Mouse (Mus musculus): Measurements from ENCODE around the gene Prpf19. TPM values are rescaled to one million over a fixed set of nuclear protein-coding genes. Genes with fewer than 3 reads are reported as not detected.
A peak's percentile ranks its signal among the peaks of the same experiment; 100 is the strongest.

Gene Prpf19
- polyA plus RNA-seq, 1 experiment from 2014 or later: 43.3 TPM

DNA sequence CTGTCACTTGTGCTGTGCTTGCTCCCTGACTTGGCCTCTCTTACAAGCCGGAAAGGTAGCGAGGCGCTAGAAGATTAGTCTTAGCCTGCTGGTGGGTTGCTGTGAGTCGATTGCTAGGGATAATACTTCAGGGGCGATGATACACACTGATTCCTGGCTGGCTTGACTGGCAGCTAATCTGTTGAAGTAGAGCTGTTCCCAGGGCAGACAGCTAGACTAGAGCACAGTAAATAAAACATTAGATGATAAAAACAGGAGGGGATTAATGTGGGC lies 10.6 kb downstream of the Prpf19 start:
- Histone ChIP-seq H3K9me3 (ENCODE audit: control insufficient read depth, low read length) (no peaks in the 10 kb centered on the region), H3K9ac (replicated peaks; ENCODE audit: low read depth, low read length) (no peak overlapping the region)

DNA sequence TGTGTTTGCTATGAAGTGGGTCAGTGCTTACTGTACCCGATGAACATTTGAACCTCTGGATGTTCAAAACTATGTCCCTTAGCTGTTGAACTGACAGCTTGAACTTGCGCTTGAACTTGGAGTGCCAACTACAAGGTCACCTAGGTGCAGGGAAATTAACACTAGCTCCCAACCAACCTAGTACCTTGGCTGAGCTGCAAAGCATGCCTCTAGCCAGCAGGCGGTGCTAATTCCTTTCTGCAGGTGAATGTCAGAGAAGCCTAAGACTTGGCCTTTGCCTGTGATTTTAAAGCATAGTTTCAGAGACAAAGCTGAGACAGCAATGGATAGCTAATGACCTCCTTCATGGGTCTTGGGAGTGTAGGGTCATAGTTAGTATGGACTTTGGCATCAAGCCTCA lies 12.9 kb downstream of the Prpf19 start:
- no peak overlapping the region for H3K9ac ChIP-seq (replicated peaks; ENCODE audit: low read depth, low read length)
- 64% methylated on average over 3 of the region's 3 CpGs for WGBS
- H3K9me3 ChIP-seq (ENCODE audit: control insufficient read depth, low read length): no peaks in the 10 kb centered on the region
- H3K4me2 ChIP-seq (ENCODE audit: low read length): no peak overlapping the region
- no peaks in the 10 kb centered on the region for H3K4me1 ChIP-seq (replicated peaks; ENCODE audit: control insufficient read depth, insufficient read depth, low read length)
- no peak overlapping the region for H3K4me3 ChIP-seq (replicated peaks; ENCODE audit: low read length)
- H3K36me3 ChIP-seq (ENCODE audit: control insufficient read depth, insufficient read depth): peaks cover 25% of the 10 kb centered on the region
- no peaks in the 10 kb centered on the region for H3K27me3 ChIP-seq (replicated peaks; ENCODE audit: control insufficient read depth, insufficient read depth, low read length)
- H3K27ac ChIP-seq (ENCODE audit: low read length): no peak overlapping the region
- peak; percentile 30 for ATAC-seq

More for the DNA sequence above, 10.6 kb downstream of the Prpf19 start:
- Histone ChIP-seq H3K27me3 (replicated peaks; ENCODE audit: control insufficient read depth, insufficient read depth, low read length) (no peaks in the 10 kb centered on the region), H3K4me2 (ENCODE audit: low read length) (no peak overlapping the region), H3K36me3 (ENCODE audit: control insufficient read depth, insufficient read depth) (peaks cover 41% of the 10 kb centered on the region), H3K4me3 (replicated peaks; ENCODE audit: low read length) (no peak overlapping the region), H3K4me1 (replicated peaks; ENCODE audit: control insufficient read depth, insufficient read depth, low read length) (no peaks in the 10 kb centered on the region), H3K27ac (ENCODE audit: low read length) (no peak overlapping the region)
- no peak for ATAC-seq
- 90% methylated on average over 5 of the region's 5 CpGs for WGBS

DNA sequence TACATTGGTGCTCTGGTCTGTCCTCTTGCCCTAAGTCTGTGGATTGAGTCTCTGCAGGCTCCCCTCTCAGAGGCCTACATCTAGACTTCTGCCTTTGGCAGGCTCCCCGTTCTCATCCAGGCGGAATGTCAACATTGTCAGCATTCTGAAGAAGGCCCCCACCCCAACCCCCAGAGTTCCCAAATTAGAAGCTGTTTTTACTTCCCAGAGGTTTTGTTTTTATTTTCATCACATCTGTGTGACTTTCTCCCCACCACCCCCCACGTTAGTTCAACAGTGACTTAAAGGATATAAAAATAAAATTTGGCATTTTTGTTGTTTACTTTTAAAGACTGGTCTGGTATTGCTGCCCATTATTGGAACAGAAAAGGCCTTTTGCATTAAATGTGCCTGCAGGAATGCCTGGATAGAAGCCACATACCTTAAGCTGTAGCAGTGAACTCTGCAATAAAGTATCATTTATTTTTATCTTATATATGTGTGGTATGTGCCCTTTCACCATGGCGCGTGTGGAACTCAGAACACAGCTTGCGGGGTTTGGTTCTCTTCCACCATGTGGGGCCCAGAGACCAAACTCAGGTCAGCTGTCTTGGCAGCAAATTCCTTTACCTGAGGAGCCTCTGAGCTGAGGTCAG lies 14.2 kb downstream of the Prpf19 start:
- no peaks in the 10 kb centered on the region for H3K27me3 ChIP-seq (replicated peaks; ENCODE audit: control insufficient read depth, insufficient read depth, low read length)
- WGBS: 89% methylated on average over 6 of the region's 6 CpGs
- H3K9me3 ChIP-seq (ENCODE audit: control insufficient read depth, low read length): no peaks in the 10 kb centered on the region
- H3K4me3 ChIP-seq (replicated peaks; ENCODE audit: low read length): no peak overlapping the region
- no peak overlapping the region for H3K9ac ChIP-seq (replicated peaks; ENCODE audit: low read depth, low read length)
- H3K27ac ChIP-seq (ENCODE audit: low read length): no peak overlapping the region
- ATAC-seq: no peak
- H3K4me1 ChIP-seq (replicated peaks; ENCODE audit: control insufficient read depth, insufficient read depth, low read length): no peaks in the 10 kb centered on the region
- no peak overlapping the region for H3K4me2 ChIP-seq (ENCODE audit: low read length)
- H3K36me3 ChIP-seq (ENCODE audit: control insufficient read depth, insufficient read depth): peaks cover 14% of the 10 kb centered on the region

DNA sequence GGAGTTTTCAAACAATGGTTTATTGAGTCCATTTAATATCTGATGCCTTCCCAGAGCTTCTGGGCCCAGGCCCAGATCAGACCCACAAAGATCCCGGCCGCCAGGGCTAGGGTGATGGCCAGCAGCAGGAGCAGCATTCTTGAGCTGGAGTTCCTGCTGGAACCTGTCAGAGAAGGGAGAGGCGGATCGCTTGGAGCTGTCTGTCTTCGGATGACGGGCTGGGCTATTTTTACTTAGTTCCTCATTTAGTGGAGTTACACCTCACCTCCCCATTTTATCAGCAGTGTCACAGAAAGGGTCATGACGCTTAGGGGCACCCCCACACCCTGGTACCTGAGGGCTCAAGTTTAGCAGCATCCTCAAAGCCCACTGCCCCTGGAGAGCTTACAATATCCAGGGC lies 19.3 kb downstream of the Prpf19 start:
- Histone ChIP-seq H3K9me3 (ENCODE audit: control insufficient read depth, low read length) (no peaks in the 10 kb centered on the region), H3K9ac (replicated peaks; ENCODE audit: low read depth, low read length) (no peak overlapping the region), H3K27ac (ENCODE audit: low read length) (no peak overlapping the region), H3K36me3 (ENCODE audit: control insufficient read depth, insufficient read depth) (no peaks in the 10 kb centered on the region), H3K27me3 (replicated peaks; ENCODE audit: control insufficient read depth, insufficient read depth, low read length) (no peaks in the 10 kb centered on the region), H3K4me2 (ENCODE audit: low read length) (no peak overlapping the region), H3K4me3 (replicated peaks; ENCODE audit: low read length) (no peak overlapping the region), H3K4me1 (replicated peaks; ENCODE audit: control insufficient read depth, insufficient read depth, low read length) (no peaks in the 10 kb centered on the region)
- no peak for ATAC-seq
- WGBS: 78% methylated on average over 7 of the region's 7 CpGs

DNA sequence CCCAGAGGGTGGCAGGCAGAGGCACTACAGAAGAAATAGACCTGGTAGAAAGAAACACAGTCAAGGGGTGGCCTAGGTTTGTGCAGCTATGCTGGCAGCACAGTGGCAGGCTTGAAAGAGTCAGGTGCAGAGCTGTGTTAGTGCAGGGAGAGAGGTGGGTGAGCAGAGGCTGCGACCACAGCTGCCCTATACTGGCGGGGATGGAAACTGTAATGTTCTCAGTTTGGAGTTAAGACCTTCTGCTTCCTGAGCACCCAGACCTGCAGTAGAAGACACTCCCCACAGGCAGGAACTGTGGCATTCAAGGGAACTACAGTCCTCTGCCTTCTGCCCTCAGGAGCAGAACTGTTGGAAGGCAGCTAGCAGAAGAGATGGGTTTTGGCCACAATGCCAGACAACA lies 19.8 kb downstream of the Prpf19 start:
- no peak overlapping the region for H3K27ac ChIP-seq (ENCODE audit: low read length)
- H3K9ac ChIP-seq (replicated peaks; ENCODE audit: low read depth, low read length): no peak overlapping the region
- H3K9me3 ChIP-seq (ENCODE audit: control insufficient read depth, low read length): no peaks in the 10 kb centered on the region
- no peaks in the 10 kb centered on the region for H3K27me3 ChIP-seq (replicated peaks; ENCODE audit: control insufficient read depth, insufficient read depth, low read length)
- H3K4me2 ChIP-seq (ENCODE audit: low read length): no peak overlapping the region
- H3K4me1 ChIP-seq (replicated peaks; ENCODE audit: control insufficient read depth, insufficient read depth, low read length): no peaks in the 10 kb centered on the region
- H3K36me3 ChIP-seq (ENCODE audit: control insufficient read depth, insufficient read depth): no peaks in the 10 kb centered on the region
- no peak overlapping the region for H3K4me3 ChIP-seq (replicated peaks; ENCODE audit: low read length)
- ATAC-seq: no peak
- WGBS: 77% methylated on average over 2 of the region's 2 CpGs

DNA sequence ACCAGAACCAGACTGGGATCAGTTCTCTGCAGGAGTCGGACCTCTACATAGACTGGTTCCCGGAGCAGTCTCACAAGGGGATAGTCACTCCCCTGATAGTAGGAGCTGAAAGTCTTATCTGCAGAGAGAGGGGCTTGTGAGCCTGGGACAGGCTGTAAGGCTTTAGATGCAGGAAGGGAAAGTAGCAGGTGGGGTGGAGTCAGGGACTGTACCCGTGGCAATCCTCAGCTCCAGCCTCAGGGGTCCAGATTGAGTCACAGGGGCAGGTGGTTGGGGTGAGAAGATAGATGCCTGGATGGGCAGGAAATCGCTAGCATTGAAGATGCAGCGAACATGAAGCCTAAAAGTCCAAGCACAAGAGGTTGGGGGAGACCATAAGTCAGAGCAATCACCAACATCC lies 21.5 kb downstream of the Prpf19 start:
- Histone ChIP-seq H3K4me1 (replicated peaks; ENCODE audit: control insufficient read depth, insufficient read depth, low read length) (no peaks in the 10 kb centered on the region), H3K27ac (ENCODE audit: low read length) (no peak overlapping the region), H3K9ac (replicated peaks; ENCODE audit: low read depth, low read length) (no peak overlapping the region), H3K36me3 (ENCODE audit: control insufficient read depth, insufficient read depth) (no peaks in the 10 kb centered on the region), H3K27me3 (replicated peaks; ENCODE audit: control insufficient read depth, insufficient read depth, low read length) (no peaks in the 10 kb centered on the region), H3K4me3 (replicated peaks; ENCODE audit: low read length) (no peak overlapping the region), H3K9me3 (ENCODE audit: control insufficient read depth, low read length) (no peaks in the 10 kb centered on the region), H3K4me2 (ENCODE audit: low read length) (no peak overlapping the region)
- WGBS: 65% methylated on average over 5 of the region's 5 CpGs
- ATAC-seq: no peak

DNA sequence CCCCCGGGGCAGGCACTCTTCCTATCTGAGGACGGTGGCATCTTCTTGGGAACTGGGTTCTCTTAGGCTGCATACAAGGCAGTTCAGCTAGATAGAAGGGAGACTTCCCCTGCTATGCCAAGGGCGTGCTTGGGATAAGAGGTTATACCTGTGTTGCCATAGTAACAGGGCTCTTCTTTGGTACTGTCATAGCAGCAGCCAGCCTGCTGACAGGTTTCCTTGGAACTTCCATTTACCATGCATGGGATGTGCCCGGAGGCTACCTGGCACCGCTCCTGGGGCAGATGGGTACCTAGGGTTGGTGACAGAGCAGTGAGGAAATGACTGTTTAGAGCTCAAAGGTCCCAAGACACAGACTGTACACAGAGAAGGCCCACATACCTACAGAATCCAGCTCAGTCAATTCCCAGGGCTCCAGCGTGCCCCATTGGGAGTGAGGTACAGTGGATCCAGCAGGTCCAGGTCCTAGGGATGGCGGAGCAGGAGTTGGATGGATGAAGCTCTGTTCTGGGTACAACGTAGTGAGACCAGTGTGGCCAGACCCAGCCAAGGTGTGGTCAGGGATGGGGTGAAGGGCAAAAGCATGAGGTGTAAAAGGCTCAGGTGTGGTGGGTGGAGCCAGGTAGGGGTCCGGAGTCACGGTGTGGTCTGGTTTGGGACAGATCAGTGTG lies 23.4 kb downstream of the Prpf19 start:
- 90% methylated on average over 10 of the region's 10 CpGs for WGBS
- no peaks in the 10 kb centered on the region for H3K27me3 ChIP-seq (replicated peaks; ENCODE audit: control insufficient read depth, insufficient read depth, low read length)
- H3K4me2 ChIP-seq (ENCODE audit: low read length): no peak overlapping the region

DNA sequence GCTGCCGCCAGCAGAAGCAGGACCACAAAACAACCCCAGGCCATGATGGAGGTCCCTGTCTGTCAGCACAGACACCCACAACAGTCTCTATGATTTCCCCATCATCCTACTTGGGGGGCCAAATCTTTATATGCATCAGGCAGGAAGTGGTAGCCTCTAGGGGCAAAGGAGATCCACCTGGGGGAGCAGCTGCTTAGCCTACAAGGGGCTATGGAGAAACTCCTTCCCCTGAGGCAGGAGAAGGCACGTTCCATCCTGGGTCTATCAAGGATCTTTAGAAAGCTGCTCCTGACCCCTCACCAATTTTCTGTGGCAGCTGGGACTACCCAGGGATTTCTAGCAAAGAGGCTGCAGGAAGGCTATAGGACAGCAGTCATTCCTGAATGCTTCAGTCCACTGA lies 25.5 kb downstream of the Prpf19 start, which contains the start of gene Zp1:
TSS of gene Zp1 (minus strand) at position 101 of the 400 bp plus-strand sequence.
- no peak for ATAC-seq
- 76% methylated on average over 2 of the region's 2 CpGs for WGBS
- no peaks in the 10 kb centered on the region for H3K9me3 ChIP-seq (ENCODE audit: control insufficient read depth, low read length)
- no peaks in the 10 kb centered on the region for H3K36me3 ChIP-seq (ENCODE audit: control insufficient read depth, insufficient read depth)
- H3K4me2 ChIP-seq (ENCODE audit: low read length): no peak within 1 kb of the TSS
- no peaks in the 10 kb centered on the region for H3K4me1 ChIP-seq (replicated peaks; ENCODE audit: control insufficient read depth, insufficient read depth, low read length)
- H3K4me3 ChIP-seq (replicated peaks; ENCODE audit: low read length): no peak within 1 kb of the TSS
- H3K9ac ChIP-seq (replicated peaks; ENCODE audit: low read depth, low read length): no peak within 1 kb of the TSS
- no peaks in the 10 kb centered on the region for H3K27me3 ChIP-seq (replicated peaks; ENCODE audit: control insufficient read depth, insufficient read depth, low read length)
- H3K27ac ChIP-seq (ENCODE audit: low read length): no peak within 1 kb of the TSS

More for the DNA sequence above, 23.4 kb downstream of the Prpf19 start:
- Histone ChIP-seq H3K36me3 (ENCODE audit: control insufficient read depth, insufficient read depth) (no peaks in the 10 kb centered on the region), H3K27ac (ENCODE audit: low read length) (no peak overlapping the region), H3K4me3 (replicated peaks; ENCODE audit: low read length) (no peak overlapping the region), H3K9ac (replicated peaks; ENCODE audit: low read depth, low read length) (no peak overlapping the region), H3K9me3 (ENCODE audit: control insufficient read depth, low read length) (no peaks in the 10 kb centered on the region), H3K4me1 (replicated peaks; ENCODE audit: control insufficient read depth, insufficient read depth, low read length) (no peaks in the 10 kb centered on the region)
- peak; percentile 63 for ATAC-seq

DNA sequence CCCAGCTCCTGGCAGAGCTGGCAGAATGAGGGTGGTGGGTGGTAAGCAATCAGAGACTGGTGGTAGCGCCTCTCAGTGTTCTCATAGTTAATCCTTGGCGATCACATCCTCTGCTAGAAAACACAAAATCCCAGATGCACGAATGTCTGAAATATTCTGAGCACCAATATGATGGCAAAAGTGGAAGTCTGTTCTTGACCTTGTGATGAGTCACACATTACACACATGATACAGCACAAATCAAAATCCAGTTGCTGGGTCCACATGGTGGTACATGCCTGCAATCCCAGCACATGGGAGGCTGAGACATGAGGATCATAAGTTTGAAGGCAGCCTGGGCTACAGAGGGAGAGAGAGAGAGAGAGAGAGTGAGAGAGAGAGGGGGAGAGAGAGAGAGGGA lies 26.0 kb downstream of the Prpf19 start:
- Histone ChIP-seq H3K4me1 (replicated peaks; ENCODE audit: control insufficient read depth, insufficient read depth, low read length) (no peaks in the 10 kb centered on the region), H3K4me3 (replicated peaks; ENCODE audit: low read length) (no peak overlapping the region), H3K9ac (replicated peaks; ENCODE audit: low read depth, low read length) (no peak overlapping the region), H3K9me3 (ENCODE audit: control insufficient read depth, low read length) (no peaks in the 10 kb centered on the region), H3K4me2 (ENCODE audit: low read length) (no peak overlapping the region), H3K27ac (ENCODE audit: low read length) (no peak overlapping the region), H3K36me3 (ENCODE audit: control insufficient read depth, insufficient read depth) (no peaks in the 10 kb centered on the region), H3K27me3 (replicated peaks; ENCODE audit: control insufficient read depth, insufficient read depth, low read length) (no peaks in the 10 kb centered on the region)
- 81% methylated on average over 3 of the region's 3 CpGs for WGBS
- no peak for ATAC-seq

DNA sequence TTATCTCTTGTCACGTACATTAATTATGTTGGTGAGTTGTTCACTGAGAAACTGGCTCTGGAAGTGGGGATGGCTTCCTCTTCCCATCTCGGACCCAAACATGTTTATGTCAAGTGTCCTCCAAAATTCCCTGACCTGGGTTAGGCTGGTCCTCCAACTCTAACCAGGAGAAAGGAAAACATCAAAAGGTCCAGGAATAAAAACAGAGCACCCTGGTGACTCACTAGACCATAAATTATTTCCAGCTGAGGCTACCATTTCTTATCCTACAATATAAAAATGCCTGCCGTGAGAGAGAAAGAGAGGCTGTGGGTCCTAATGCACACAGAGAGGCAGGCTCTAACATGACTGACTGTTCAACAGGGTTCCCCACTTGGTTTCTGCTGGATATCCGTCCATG lies 29.2 kb downstream of the Prpf19 start:
- Histone ChIP-seq H3K9ac (replicated peaks; ENCODE audit: low read depth, low read length) (no peak overlapping the region), H3K36me3 (ENCODE audit: control insufficient read depth, insufficient read depth) (no peaks in the 10 kb centered on the region), H3K9me3 (ENCODE audit: control insufficient read depth, low read length) (no peaks in the 10 kb centered on the region), H3K4me3 (replicated peaks; ENCODE audit: low read length) (no peak overlapping the region), H3K27ac (ENCODE audit: low read length) (no peak overlapping the region), H3K4me2 (ENCODE audit: low read length) (no peak overlapping the region), H3K27me3 (replicated peaks; ENCODE audit: control insufficient read depth, insufficient read depth, low read length) (no peaks in the 10 kb centered on the region), H3K4me1 (replicated peaks; ENCODE audit: control insufficient read depth, insufficient read depth, low read length) (no peaks in the 10 kb centered on the region)
- ATAC-seq: no peak
- WGBS: 67% methylated on average over 4 of the region's 4 CpGs
